Mouse (Mus musculus) stomach, embryonic 15.5 days (tissue): Measurements from ENCODE around the gene Fam209. TPM values are rescaled to one million over a fixed set of nuclear protein-coding genes. Genes with fewer than 3 reads are reported as not detected.

ENCODE experiments used
- ATAC-seq: fragments of 200-750 bp; cut with Nextera tagmentation; 2 replicates; pipeline ENCODE4 v1.8.0; 2017; ENCODE audit warnings: low read depth, moderate number of reproducible peaks, moderate TSS enrichment; ENCODE audit not compliant: insufficient read depth, low FRiP score
- H3K27ac ChIP-seq: fragments of 300-500 bp; sonication (generic); 2 replicates; pipeline ENCODE4 v1.5.1; 2015; ENCODE audit warnings: mild to moderate bottlenecking, inconsistent platforms
- H3K27me3 ChIP-seq: fragments of 300-500 bp; sonication (generic); replicated peaks from 2 replicates; pipeline ENCODE4 v1.6.1; 2015; ENCODE audit warnings: inconsistent platforms
- H3K36me3 ChIP-seq: fragments of 300-500 bp; sonication (generic); 2 replicates; pipeline ENCODE4 v1.6.1; 2015; ENCODE audit warnings: inconsistent platforms
- H3K4me1 ChIP-seq: fragments of 300-500 bp; sonication (generic); 2 replicates; pipeline ENCODE4 v1.6.1; 2015; ENCODE audit warnings: inconsistent platforms
- H3K4me2 ChIP-seq: fragments of 300-500 bp; sonication (generic); 2 replicates; pipeline ENCODE4 v1.6.1; 2015; ENCODE audit warnings: mild to moderate bottlenecking, inconsistent platforms
- H3K4me3 ChIP-seq: fragments of 300-500 bp; sonication (generic); replicated peaks from 2 replicates; pipeline ENCODE4 v1.5.1; 2015; ENCODE audit warnings: inconsistent platforms
- H3K9ac ChIP-seq: fragments of 300-500 bp; sonication (generic); 2 replicates; pipeline ENCODE4 v1.6.1; 2015; ENCODE audit warnings: inconsistent platforms
- H3K9me3 ChIP-seq: fragments of 300-500 bp; sonication (generic); 2 replicates; pipeline ENCODE4 v1.6.1; 2016; ENCODE audit warnings: inconsistent platforms
- whole genome bisulfite sequencing: fragments of 180-500 bp; shearing (Covaris S2); methylation state at CpG from one replicate; pipeline ENCODE4 v1.1.7; 2015; 5-methylcytosine and 5-hydroxymethylcytosine counted together
- polyA plus RNA-seq: library from polyadenylated mRNA; unstranded; fragments of >200 nt; fragmentation: Nextera tagmentation; extraction: Ambion mirVana; gene quantifications from 2 replicates; pipeline ENCODE4 v1.2.1, GENCODE M21; 2015

Fam209 gene
- polyA plus RNA-seq, 1 experiment from 2014 or later, result 0.19 TPM

- 0 out of 2 replicates have a peak, but pooled peaks have one; percentile 22 for ATAC-seq
- Histone ChIP-seq H3K4me1 (no peaks in the 10 kb centered on the region), H3K4me2 (no peak overlapping the region), H3K27me3 (no peaks in the 10 kb centered on the region), H3K9ac (no peak overlapping the region), H3K27ac (no peak overlapping the region), H3K36me3 (no peaks in the 10 kb centered on the region), H3K9me3 (no peaks in the 10 kb centered on the region), H3K4me3 (no peak overlapping the region)
- WGBS, result 42% methylated on average over 3 of the region's 3 CpGs
Measured at GRCm38 (mm10) chr2:172510899-172511298, 38.6 kb downstream of the Fam209 start.

GRCm38 (mm10) chr2:172516407-172516992 lies 44.2 kb downstream of the Fam209 start:
- no peak for ATAC-seq
- H3K9ac ChIP-seq, result no peak overlapping the region
- 23% methylated on average over 11 of the region's 11 CpGs for WGBS

GRCm38 (mm10) chr2:172520616-172521371 lies 48.5 kb downstream of the Fam209 start:
- no peaks in the 10 kb centered on the region for H3K9me3 ChIP-seq
- no peak overlapping the region for H3K9ac ChIP-seq
- H3K4me3 ChIP-seq, result no peak overlapping the region
- no peak overlapping the region for H3K4me2 ChIP-seq
- WGBS, result 78% methylated on average over 9 of the region's 9 CpGs
- no peak for ATAC-seq
- H3K4me1 ChIP-seq, result no peaks in the 10 kb centered on the region
- no peak overlapping the region for H3K27ac ChIP-seq
- H3K27me3 ChIP-seq, result no peaks in the 10 kb centered on the region
- H3K36me3 ChIP-seq, result no peaks in the 10 kb centered on the region

More at GRCm38 (mm10) chr2:172516407-172516992, 44.2 kb downstream of the Fam209 start:
- Histone ChIP-seq H3K27ac (no peak overlapping the region), H3K36me3 (no peaks in the 10 kb centered on the region), H3K4me2 (no peak overlapping the region), H3K27me3 (no peaks in the 10 kb centered on the region), H3K9me3 (no peaks in the 10 kb centered on the region), H3K4me1 (no peaks in the 10 kb centered on the region), H3K4me3 (no peak overlapping the region)

- WGBS, result 79% methylated on average over 12 of the region's 12 CpGs
- no peak overlapping the region for H3K4me2 ChIP-seq
- no peaks in the 10 kb centered on the region for H3K9me3 ChIP-seq
- no peak overlapping the region for H3K9ac ChIP-seq
- no peak overlapping the region for H3K27ac ChIP-seq
- no peak for ATAC-seq
- H3K4me3 ChIP-seq, result no peak overlapping the region
- H3K27me3 ChIP-seq, result no peaks in the 10 kb centered on the region
- no peaks in the 10 kb centered on the region for H3K4me1 ChIP-seq
- H3K36me3 ChIP-seq, result no peaks in the 10 kb centered on the region
Measured at GRCm38 (mm10) chr2:172522528-172522927, 50.2 kb downstream of the Fam209 start.

Other genes with a start within 250 kb of the Fam209 start
- gene Mc3r, start 224.0 kb upstream of the Fam209 start, polyA plus RNA-seq, result not detected in 2 replicates
- gene Fam210b, start 127.0 kb upstream of the Fam209 start, polyA plus RNA-seq, result 18.3 and 23.0 TPM in 2 replicates
- gene Aurka, start 102.0 kb upstream of the Fam209 start, polyA plus RNA-seq, result 91.0 and 95.0 TPM in 2 replicates
- 34.9 and 38.8 TPM in 2 replicates for gene Cstf1, start 101.8 kb upstream of the Fam209 start, polyA plus RNA-seq
- 0.12 and 0.22 TPM in 2 replicates for gene Cass4, start 78.7 kb upstream of the Fam209 start, polyA plus RNA-seq
- gene Rtf2, start 32.0 kb upstream of the Fam209 start, polyA plus RNA-seq, result 69.3 and 69.4 TPM in 2 replicates
- gene Gcnt7, start 13.9 kb upstream of the Fam209 start, polyA plus RNA-seq, result 1.4 and 1.7 TPM in 2 replicates
- 4.1 and 6.0 TPM in 2 replicates for gene Tfap2c, start 77.1 kb downstream of the Fam209 start, polyA plus RNA-seq